30 mouse cellular contexts compared by ENCODE assay signal in the genomic region with DNA sequence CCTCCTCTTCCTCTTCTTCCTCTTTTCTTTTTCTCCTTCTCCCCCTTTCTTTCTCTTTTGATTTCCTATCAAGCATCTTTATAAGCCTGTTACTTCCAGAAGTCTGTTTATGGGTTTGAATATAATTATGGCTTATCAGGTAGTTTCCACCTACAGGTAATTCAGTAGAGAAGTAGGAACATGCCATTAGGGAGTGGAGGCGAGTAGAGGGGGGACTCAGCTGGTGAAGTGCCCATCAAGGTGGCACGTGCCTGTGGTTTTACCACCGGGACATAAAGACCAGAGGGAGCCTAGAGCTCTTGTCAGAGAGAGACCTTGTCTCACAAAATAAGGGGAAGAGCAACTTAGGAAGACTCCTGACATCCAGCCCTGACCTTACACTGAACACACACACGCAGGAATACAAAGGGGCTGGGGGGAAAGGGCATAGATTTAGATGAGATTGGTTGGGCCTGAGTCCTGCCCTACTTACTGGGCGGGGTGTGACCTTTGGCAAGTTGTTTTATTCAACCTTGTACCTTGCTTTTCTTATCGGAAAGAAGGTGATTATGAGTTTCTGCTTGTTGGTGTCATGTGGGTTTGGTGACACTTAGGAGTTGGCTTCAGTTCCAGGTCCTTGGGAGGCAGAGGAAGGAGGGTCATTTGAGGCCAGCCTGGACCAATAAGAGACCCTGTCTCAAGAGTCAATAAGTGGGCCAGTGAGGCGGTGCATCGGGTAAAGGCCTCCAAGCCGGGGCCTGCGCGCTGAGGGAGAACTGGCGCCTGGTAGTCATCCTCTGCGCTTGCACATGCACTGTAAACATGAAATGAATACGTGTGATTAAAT. TPM values are rescaled to one million over a fixed set of nuclear protein-coding genes. Genes with fewer than 3 reads are reported as not detected.
DNase-seq lines count a peak whose midpoint lies in the region; ATAC-seq lines count a peak whose summit lies in the region.
"Had no signal": no experiment of that assay in that cellular context is flagged by ENCODE, and none has a peak within 500 bp of the region (broad histone marks: within the 10 kb centered on the region; RNA-seq: fewer than 3 reads in every experiment).

No protein-coding gene starts in this region.

- H3K27me3 ChIP-seq in heart, embryonic 10.5 days (ENCODE audit: insufficient read depth, poor library complexity, severe bottlenecking): no peaks in the 10 kb centered on the region
- H3K27me3 ChIP-seq in hindbrain, embryonic 11.5 days (ENCODE audit: control insufficient read depth, insufficient read depth, low read length): no peaks in the 10 kb centered on the region
- no peaks in the 10 kb centered on the region for H3K27me3 ChIP-seq in hindbrain, embryonic 16.5 days (replicated peaks; ENCODE audit: control insufficient read depth, insufficient read depth, low read length)
- H3K27me3 ChIP-seq: embryonic facial prominence, embryonic 15.5 days; forebrain, embryonic 15.5 days; hindbrain, embryonic 15.5 days; liver, embryonic 13.5 days; lung, embryonic 15.5 days; neural tube, embryonic 15.5 days had no signal

- no peaks in the 10 kb centered on the region for H3K9me3 ChIP-seq in heart, embryonic 10.5 days
- no peaks in the 10 kb centered on the region for H3K9me3 ChIP-seq in hindbrain, embryonic 11.5 days (ENCODE audit: control insufficient read depth, low read length)
- no peaks in the 10 kb centered on the region for H3K9me3 ChIP-seq in hindbrain, embryonic 16.5 days (ENCODE audit: control insufficient read depth, low read length)
- H3K9me3 ChIP-seq: embryonic facial prominence, embryonic 15.5 days; forebrain, embryonic 15.5 days; hindbrain, embryonic 15.5 days; liver, embryonic 13.5 days; lung, embryonic 15.5 days; neural tube, embryonic 15.5 days had no signal

- no peak overlapping the region for H3K4me2 ChIP-seq in hindbrain, embryonic 11.5 days (replicated peaks; ENCODE audit: low read depth, low read length)
- no peak overlapping the region for H3K4me2 ChIP-seq in hindbrain, embryonic 16.5 days (ENCODE audit: low read length)
- H3K4me2 ChIP-seq: embryonic facial prominence, embryonic 15.5 days; forebrain, embryonic 15.5 days; hindbrain, embryonic 15.5 days; liver, embryonic 13.5 days; lung, embryonic 15.5 days; midbrain, embryonic 11.5 days; neural tube, embryonic 15.5 days had no signal

- intact Hi-C loops in heart, postnatal 25 days (cut with DNase I): no loop called here

- peaks cover 74% of the 10 kb centered on the region for H3K36me3 ChIP-seq in heart, embryonic 10.5 days
- H3K36me3 ChIP-seq in hindbrain, embryonic 11.5 days (ENCODE audit: control insufficient read depth, insufficient read depth, low read length): peaks cover 3% of the 10 kb centered on the region
- H3K36me3 ChIP-seq in hindbrain, embryonic 16.5 days (ENCODE audit: control insufficient read depth, insufficient read depth, low read length): peaks cover 27% of the 10 kb centered on the region

- no peak for ATAC-seq in hindbrain, embryonic 11.5 days (ENCODE audit: low FRiP score)
- no peak for ATAC-seq in erythroblast, adult 5-6 weeks (replicated peaks; ENCODE audit: low FRiP score, poor library complexity, severe bottlenecking)
- ATAC-seq in hindbrain, embryonic 16.5 days: no peak
- ATAC-seq: forebrain, embryonic 15.5 days had no signal

- no peak overlapping the region for H3K27ac ChIP-seq in heart, embryonic 10.5 days
- H3K27ac ChIP-seq in hindbrain, embryonic 11.5 days (ENCODE audit: low read depth, low read length): no peak overlapping the region
- no peak overlapping the region for H3K27ac ChIP-seq in hindbrain, embryonic 16.5 days (ENCODE audit: low read depth, low read length)
- H3K27ac ChIP-seq: embryonic facial prominence, embryonic 15.5 days; forebrain, embryonic 15.5 days; hindbrain, embryonic 15.5 days; liver, embryonic 13.5 days; lung, embryonic 15.5 days; neural tube, embryonic 15.5 days had no signal

- no peak overlapping the region for H3K9ac ChIP-seq in hindbrain, embryonic 11.5 days (ENCODE audit: low read depth, low read length)
- no peak overlapping the region for H3K9ac ChIP-seq in hindbrain, embryonic 16.5 days (ENCODE audit: low read depth, low read length)
- H3K9ac ChIP-seq: embryonic facial prominence, embryonic 15.5 days; forebrain, embryonic 15.5 days; hindbrain, embryonic 15.5 days; liver, embryonic 13.5 days; lung, embryonic 15.5 days; neural tube, embryonic 15.5 days had no signal

- WGBS in heart, embryonic 10.5 days: 92% methylated on average over 14 of the region's 14 CpGs
- WGBS in large intestine, adult 2 months: 31% methylated on average over 14 of the region's 14 CpGs
- WGBS in hindbrain, embryonic 11.5 days: 93% methylated on average over 14 of the region's 14 CpGs
- 96% methylated on average over 14 of the region's 14 CpGs for WGBS in hindbrain, embryonic 16.5 days

- H3K4me1 ChIP-seq in heart, embryonic 10.5 days: peaks cover 12% of the 10 kb centered on the region; the same call in 1 of the 2 replicates
- 0 out of 2 replicates have a peak, but pooled peaks cover under 1% of the 10 kb centered on the region for H3K4me1 ChIP-seq in hindbrain, embryonic 11.5 days (replicated peaks; ENCODE audit: control insufficient read depth, insufficient read depth, low read length)
- peaks cover 11% of the 10 kb centered on the region for H3K4me1 ChIP-seq in hindbrain, embryonic 16.5 days (ENCODE audit: control insufficient read depth, insufficient read depth, low read depth, low read length)

- H3K4me3 ChIP-seq in heart, embryonic 10.5 days: no peak overlapping the region
- H3K4me3 ChIP-seq in hindbrain, embryonic 11.5 days (ENCODE audit: low read depth, low read length): no peak overlapping the region
- H3K4me3 ChIP-seq in hindbrain, embryonic 16.5 days (ENCODE audit: low read length): no peak overlapping the region
- H3K4me3 ChIP-seq: embryonic facial prominence, embryonic 15.5 days; forebrain, embryonic 15.5 days; hindbrain, embryonic 15.5 days; liver, embryonic 13.5 days; lung, embryonic 15.5 days; neural tube, embryonic 15.5 days had no signal

- DNase-seq in heart, adult 18-20 months: peak; percentile 71 to 79
- DNase-seq in heart, embryonic 10.5 days (ENCODE audit: low spot score): no peak
- peak; percentile 40 for DNase-seq in heart, adult 8-10 months (ENCODE audit: low spot score)
- DNase-seq in heart, postnatal 25 days (ENCODE audit: low spot score): peak; percentile 19
- DNase-seq in large intestine, adult 2 months (ENCODE audit: low read depth, low spot score): peak; percentile 78
- DNase-seq in hindbrain, embryonic 11.5 days (ENCODE audit: low spot score): no peak
- DNase-seq: adrenal gland, postnatal 25 days; cerebellum, adult 9-10 months; gastrocnemius, postnatal 25 days; kidney, adult 11 months; kidney, postnatal 4 days; layer of hippocampus, adult 9-11 months; liver, embryonic 13.5 days; right cerebral cortex, adult 18-20 months; right cerebral cortex, postnatal 4 days; thymus, postnatal 14 days had no signal

RNA-seq across cellular contexts. Expression of gene Lzic, which starts 4.6 kb away (rescaled TPM):
- total RNA-seq in heart, adult 18-20 months (2021): 10 to 100 TPM; 62.5 to 77.5 TPM
- polyA plus RNA-seq in heart, embryonic 10.5 days (2016; fragmentation: Nextera tagmentation; extraction: Ambion mirVana): 38.1 and 46.4 TPM in 2 replicates
- 10 to 100 TPM; 50.1 to 69.6 (median 57.6) TPM for total RNA-seq in heart, adult 8-10 months (2022)
- total RNA-seq in heart, postnatal 25 days (2021): 10 to 100 TPM; 55.2 to 64.3 TPM
- polyA plus RNA-seq in large intestine, adult 2 months (2012; rRNA removed): 13.0 and 26.3 TPM in 2 replicates
- 48.4 and 54.8 TPM in 2 replicates for polyA plus RNA-seq in hindbrain, embryonic 11.5 days (2014; fragmentation: Nextera tagmentation; extraction: Ambion mirVana)
- total RNA-seq in erythroblast, adult 5-6 weeks (2015; ENCODE audit: low replicate concordance): 4.8 and 5.4 TPM in 2 replicates
- total RNA-seq in erythroblast, adult 5-6 weeks (2017; ENCODE audit: low replicate concordance): 6.1 and 23.2 TPM in 2 replicates
- polyA plus RNA-seq in hindbrain, embryonic 16.5 days (2015; fragmentation: Nextera tagmentation; extraction: Ambion mirVana): 42.2 TPM in 2 replicates

RNA-seq across cellular contexts. Expression of gene Nmnat1, which starts 4.6 kb away (rescaled TPM):
- 10 to 100 TPM; 35.4 to 36.0 TPM for total RNA-seq in heart, adult 18-20 months (2021)
- polyA plus RNA-seq in heart, embryonic 10.5 days (2016; fragmentation: Nextera tagmentation; extraction: Ambion mirVana): 15.9 and 16.9 TPM in 2 replicates
- total RNA-seq in heart, adult 8-10 months (2022): 10 to 100 TPM; 35.1 to 36.8 (median 36.0) TPM
- 10 to 100 TPM; 29.7 to 30.7 TPM for total RNA-seq in heart, postnatal 25 days (2021)
- 7.1 and 11.6 TPM in 2 replicates for polyA plus RNA-seq in large intestine, adult 2 months (2012; rRNA removed)
- polyA plus RNA-seq in hindbrain, embryonic 11.5 days (2014; fragmentation: Nextera tagmentation; extraction: Ambion mirVana): 15.5 and 16.9 TPM in 2 replicates
- total RNA-seq in erythroblast, adult 5-6 weeks (2015; ENCODE audit: low replicate concordance): 0.58 and 3.1 TPM in 2 replicates
- 0.84 and 1.2 TPM in 2 replicates for total RNA-seq in erythroblast, adult 5-6 weeks (2017; ENCODE audit: low replicate concordance)
- polyA plus RNA-seq in hindbrain, embryonic 16.5 days (2015; fragmentation: Nextera tagmentation; extraction: Ambion mirVana): 7.7 and 9.1 TPM in 2 replicates

RNA-seq across cellular contexts. Expression of gene Tmem274, which starts 12.4 kb away (rescaled TPM):
- total RNA-seq in heart, adult 18-20 months (2021): not detected
- 0.30 and 0.49 TPM in 2 replicates for polyA plus RNA-seq in heart, embryonic 10.5 days (2016; fragmentation: Nextera tagmentation; extraction: Ambion mirVana)
- total RNA-seq in heart, adult 8-10 months (2022): not detected
- total RNA-seq in heart, postnatal 25 days (2021): not detected
- polyA plus RNA-seq in large intestine, adult 2 months (2012; rRNA removed): not detected in 2 replicates
- not detected in 2 replicates for polyA plus RNA-seq in hindbrain, embryonic 11.5 days (2014; fragmentation: Nextera tagmentation; extraction: Ambion mirVana)
- total RNA-seq in erythroblast, adult 5-6 weeks (2015; ENCODE audit: low replicate concordance): not detected in 2 replicates
- total RNA-seq in erythroblast, adult 5-6 weeks (2017; ENCODE audit: low replicate concordance): not detected in 2 replicates
- 0.45 TPM in 1 of 2 replicates, not detected in the other for polyA plus RNA-seq in hindbrain, embryonic 16.5 days (2015; fragmentation: Nextera tagmentation; extraction: Ambion mirVana)
- total RNA-seq: adrenal gland, postnatal 25 days; common myeloid progenitor, adult 5-6 weeks; gastrocnemius, postnatal 25 days; left cerebral cortex, adult 18-20 months; left cerebral cortex, postnatal 36 days; megakaryocyte progenitor cell, adult 5-6 weeks; midbrain, postnatal 0 days had no signal
- polyA plus RNA-seq: limb, embryonic 14.5 days; liver, embryonic 13.5 days; midbrain, embryonic 11.5 days; midbrain, postnatal 0 days; neural tube, embryonic 15.5 days had no signal

RNA-seq across cellular contexts. Expression of gene Ctnnbip1, which starts 28.4 kb away (rescaled TPM):
- 10 to 100 TPM; 24.2 to 25.1 TPM for total RNA-seq in heart, adult 18-20 months (2021)
- 40.1 and 49.9 TPM in 2 replicates for polyA plus RNA-seq in heart, embryonic 10.5 days (2016; fragmentation: Nextera tagmentation; extraction: Ambion mirVana)
- 10 to 100 TPM; 16.0 to 23.2 (median 20.5) TPM for total RNA-seq in heart, adult 8-10 months (2022)
- 10 to 100 TPM; 33.0 to 35.4 TPM for total RNA-seq in heart, postnatal 25 days (2021)
- 22.5 and 27.7 TPM in 2 replicates for polyA plus RNA-seq in large intestine, adult 2 months (2012; rRNA removed)
- 63.4 and 65.2 TPM in 2 replicates for polyA plus RNA-seq in hindbrain, embryonic 11.5 days (2014; fragmentation: Nextera tagmentation; extraction: Ambion mirVana)
- total RNA-seq in erythroblast, adult 5-6 weeks (2015; ENCODE audit: low replicate concordance): 4.6 TPM in 1 of 2 replicates, not detected in the other
- total RNA-seq in erythroblast, adult 5-6 weeks (2017; ENCODE audit: low replicate concordance): 2.2 and 4.6 TPM in 2 replicates
- 98.6 and 106 TPM in 2 replicates for polyA plus RNA-seq in hindbrain, embryonic 16.5 days (2015; fragmentation: Nextera tagmentation; extraction: Ambion mirVana)

RNA-seq across cellular contexts. Expression of gene Rbp7, which starts 34.9 kb away (rescaled TPM):
- total RNA-seq in heart, adult 18-20 months (2021): 10 to 100 TPM; 63.9 to 85.7 TPM
- polyA plus RNA-seq in heart, embryonic 10.5 days (2016; fragmentation: Nextera tagmentation; extraction: Ambion mirVana): 0.67 and 1.3 TPM in 2 replicates
- total RNA-seq in heart, adult 8-10 months (2022): 10 to 100 TPM; 41.4 to 66.1 (median 52.8) TPM
- 10 to 100 TPM; 54.3 to 65.7 TPM for total RNA-seq in heart, postnatal 25 days (2021)
- 9.4 and 10.4 TPM in 2 replicates for polyA plus RNA-seq in large intestine, adult 2 months (2012; rRNA removed)
- polyA plus RNA-seq in hindbrain, embryonic 11.5 days (2014; fragmentation: Nextera tagmentation; extraction: Ambion mirVana): not detected in 2 replicates
- not detected in 2 replicates for total RNA-seq in erythroblast, adult 5-6 weeks (2015; ENCODE audit: low replicate concordance)
- total RNA-seq in erythroblast, adult 5-6 weeks (2017; ENCODE audit: low replicate concordance): not detected in 2 replicates
- polyA plus RNA-seq in hindbrain, embryonic 16.5 days (2015; fragmentation: Nextera tagmentation; extraction: Ambion mirVana): not detected in 2 replicates
- total RNA-seq: common myeloid progenitor, adult 5-6 weeks; left cerebral cortex, adult 18-20 months; megakaryocyte progenitor cell, adult 5-6 weeks; midbrain, postnatal 0 days had no signal
- polyA plus RNA-seq: forebrain, embryonic 15.5 days; hindbrain, embryonic 15.5 days; liver, embryonic 13.5 days; midbrain, embryonic 11.5 days; neural tube, embryonic 15.5 days had no signal

Comparison
In these comparisons a context has a peak if more than half of its experiments do, and no peak if none do; other contexts are left out.
1. DNase-seq: peak in heart, adult 18-20 months (2 of 2), heart, adult 8-10 months (single experiment), heart, postnatal 25 days (single experiment) and large intestine, adult 2 months (single experiment); none in heart, embryonic 10.5 days (single experiment) and hindbrain, embryonic 11.5 days (single experiment).
2. RNA of gene Nmnat1, which starts 4.6 kb away (total RNA-seq): 35.1 to 36.8 TPM in heart, adult 8-10 months, 35.4 to 36.0 TPM in heart, adult 18-20 months and 29.7 to 30.7 TPM in heart, postnatal 25 days; 0.58 to 3.1 TPM in erythroblast, adult 5-6 weeks; every median in the first group is over 4 times any median in the second.